Comparison of ENCODE assay signal across 10 mouse cellular contexts in the genomic region with DNA sequence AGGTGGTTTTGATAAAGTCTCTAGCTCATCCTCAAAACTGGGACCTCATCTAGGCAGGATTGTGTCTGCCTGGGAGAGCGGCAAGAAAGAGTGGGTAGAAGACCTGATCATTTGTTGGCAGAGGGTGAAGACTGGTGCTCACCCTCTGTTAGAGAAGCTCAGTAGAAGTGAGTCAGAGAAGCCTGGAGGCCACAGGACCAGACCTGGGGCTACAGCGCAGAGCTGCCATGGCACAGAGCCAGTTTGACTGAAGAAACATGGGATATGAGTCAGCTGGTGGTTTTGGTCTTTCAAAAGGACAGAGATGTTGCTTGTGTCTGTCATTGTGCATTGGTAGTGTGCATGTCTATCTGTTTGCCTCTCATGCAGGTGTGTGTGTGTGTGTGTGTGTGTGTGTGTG. TPM values are rescaled to one million over a fixed set of nuclear protein-coding genes. Genes with fewer than 3 reads are reported as not detected.
DNase-seq lines count a peak whose midpoint lies in the region; ATAC-seq lines count a peak whose summit lies in the region.
"Had no signal": no experiment of that assay in that cellular context is flagged by ENCODE, and none has a peak within 500 bp of the region (broad histone marks: within the 10 kb centered on the region; RNA-seq: fewer than 3 reads in every experiment).

No protein-coding gene starts in this region.

- peak; percentile 54 for DNase-seq in urinary bladder, postnatal 25 days (ENCODE audit: low spot score)
- no peak for DNase-seq in urinary bladder, adult 2 months (ENCODE audit: low spot score)
- DNase-seq in adrenal gland, postnatal 14 days, result peak; percentile 86
- peak; percentile 58 to 60 for DNase-seq in cerebellum, postnatal 14 days
- DNase-seq in embryo, embryonic 10.5 days (ENCODE audit: low spot score), result no peak
- DNase-seq in c-Kit-positive CD71-positive TER-119-positive erythroid progenitor cells, embryonic 14.5 days (ENCODE audit: low spot score), result no peak
- DNase-seq: gastrocnemius, postnatal 10 days; thymus, adult 18-20 months had no signal

- no peak for ATAC-seq in CD4-positive, CD25-positive, alpha-beta regulatory T cell, adult 4 months

RNA-seq across cellular contexts. Expression of a gene that starts 26.0 kb away (rescaled TPM):
- polyA plus RNA-seq in urinary bladder, adult 2 months (2012; rRNA removed), result 3.8 and 4.0 TPM in 2 replicates
- total RNA-seq in adrenal gland, postnatal 14 days (2021), result 89.7 and 101 TPM in 2 replicates
- not detected for polyA plus RNA-seq in CD4-positive, CD25-positive, alpha-beta regulatory T cell, adult 4 months (2017; shearing (Covaris generic))
- total RNA-seq: MEL had no signal

Comparison
In these comparisons a context has a peak if more than half of its experiments do, and no peak if none do; other contexts are left out.
1. DNase-seq: peak in urinary bladder, postnatal 25 days (single experiment), adrenal gland, postnatal 14 days (single experiment) and cerebellum, postnatal 14 days (2 of 2); none in urinary bladder, adult 2 months (single experiment), embryo, embryonic 10.5 days (single experiment) and c-Kit-positive CD71-positive TER-119-positive erythroid progenitor cells, embryonic 14.5 days (single experiment).